Mouse (Mus musculus): ENCODE data around the gene Fam19a2. TPM values are rescaled to one million over a fixed set of nuclear protein-coding genes. Genes with fewer than 3 reads are reported as not detected.

Gene Fam19a2
- polyA plus RNA-seq, 1 experiment from 2014 or later, result 38.4 TPM

- no peak for ATAC-seq (ENCODE audit: low read depth)
- Histone ChIP-seq H3K4me1 (replicated peaks) (peaks cover 10% of the 10 kb centered on the region), H3K4me3 (no peak overlapping the region), H3K9me3 (no peaks in the 10 kb centered on the region), H3K27me3 (no peaks in the 10 kb centered on the region), H3K27ac (replicated peaks) (no peak overlapping the region), H3K4me2 (no peak overlapping the region), H3K36me3 (no peaks in the 10 kb centered on the region), H3K9ac (no peak overlapping the region)
- 71% methylated on average over 9 of the region's 9 CpGs for WGBS
Observed at GRCm38 (mm10) chr10:123682718-123683255, 419.0 kb downstream of the Fam19a2 start.

DNA sequence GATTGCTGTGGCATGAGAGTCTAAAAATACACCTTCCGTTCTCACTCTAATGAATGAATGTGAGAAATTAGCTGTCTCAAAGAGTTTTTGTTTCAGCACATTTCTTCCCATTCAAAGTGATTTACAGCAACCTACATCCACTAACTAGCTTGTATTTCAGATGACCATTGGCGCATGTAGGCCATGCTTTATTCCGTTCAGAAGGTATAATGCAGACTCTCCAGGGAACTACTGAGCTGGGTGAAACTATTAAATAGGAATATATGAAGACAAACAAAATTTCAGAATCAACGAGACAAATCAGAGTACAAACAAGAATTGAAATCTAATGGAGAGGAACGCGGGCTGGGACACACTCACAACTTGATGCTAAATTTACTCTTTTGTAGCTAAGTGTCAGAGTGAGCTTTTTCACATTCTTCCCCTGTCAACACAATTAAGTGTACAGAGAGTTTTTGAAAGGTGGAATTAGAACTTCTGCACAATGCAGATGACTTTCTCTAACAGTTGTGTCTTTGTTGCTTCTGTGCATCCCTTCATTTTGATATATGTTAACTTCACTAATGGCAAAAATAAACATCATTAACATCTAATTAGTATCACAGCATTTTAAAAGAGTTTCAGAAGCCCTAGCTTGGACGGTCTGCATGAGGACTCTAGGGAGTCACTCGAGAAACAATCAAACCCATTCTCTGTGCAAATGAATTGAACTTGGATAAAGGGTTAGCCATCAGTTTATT lies 428.6 kb downstream of the Fam19a2 start:
- WGBS, result 33% methylated on average over 8 of the region's 8 CpGs
- H3K27ac ChIP-seq (replicated peaks), result no peak overlapping the region
- H3K4me3 ChIP-seq, result no peak overlapping the region
- no peaks in the 10 kb centered on the region for H3K4me1 ChIP-seq (replicated peaks)
- no peak overlapping the region for H3K9ac ChIP-seq
- 0 out of 2 replicates have a peak, but pooled peaks have one; percentile 36 for ATAC-seq (ENCODE audit: low read depth)
- H3K36me3 ChIP-seq, result no peaks in the 10 kb centered on the region
- peaks cover 14% of the 10 kb centered on the region for H3K27me3 ChIP-seq
- no peak overlapping the region for H3K4me2 ChIP-seq
- H3K9me3 ChIP-seq, result no peaks in the 10 kb centered on the region

- Histone ChIP-seq H3K4me1 (replicated peaks) (no peaks in the 10 kb centered on the region), H3K36me3 (no peaks in the 10 kb centered on the region), H3K9me3 (no peaks in the 10 kb centered on the region), H3K9ac (no peak overlapping the region), H3K4me2 (no peak overlapping the region), H3K27ac (replicated peaks) (no peak overlapping the region), H3K4me3 (no peak overlapping the region), H3K27me3 (peaks cover 14% of the 10 kb centered on the region)
- WGBS, result 83% methylated on average over 4 of the region's 4 CpGs
- no peak for ATAC-seq (ENCODE audit: low read depth)
Observed at GRCm38 (mm10) chr10:123692926-123693224, 429.1 kb downstream of the Fam19a2 start.

DNA sequence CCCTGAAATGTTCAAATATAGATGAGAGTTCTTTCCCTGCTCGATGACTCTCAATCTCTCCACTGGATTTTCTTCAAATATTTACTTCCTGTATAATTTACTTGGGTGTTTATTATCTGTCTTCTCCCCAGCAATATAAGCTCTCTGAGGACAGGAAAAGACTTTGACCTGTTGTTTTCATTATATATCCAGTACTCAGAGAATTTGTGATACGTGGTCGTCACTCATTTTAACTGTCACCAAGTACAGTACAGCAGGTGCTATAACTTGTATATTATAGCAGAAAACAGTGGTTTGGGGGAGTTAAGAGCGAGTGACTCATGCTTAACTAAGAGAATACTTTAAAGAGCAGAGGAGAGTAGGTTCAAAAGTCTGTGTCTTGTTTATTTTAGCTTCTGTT lies 438.8 kb downstream of the Fam19a2 start:
- Histone ChIP-seq H3K36me3 (no peaks in the 10 kb centered on the region), H3K27ac (replicated peaks) (no peak overlapping the region), H3K9ac (no peak overlapping the region), H3K4me2 (no peak overlapping the region), H3K4me1 (replicated peaks) (no peaks in the 10 kb centered on the region), H3K4me3 (no peak overlapping the region), H3K27me3 (no peaks in the 10 kb centered on the region), H3K9me3 (no peaks in the 10 kb centered on the region)
- ATAC-seq (ENCODE audit: low read depth), result no peak
- 83% methylated on average over 4 of the region's 4 CpGs for WGBS

DNA sequence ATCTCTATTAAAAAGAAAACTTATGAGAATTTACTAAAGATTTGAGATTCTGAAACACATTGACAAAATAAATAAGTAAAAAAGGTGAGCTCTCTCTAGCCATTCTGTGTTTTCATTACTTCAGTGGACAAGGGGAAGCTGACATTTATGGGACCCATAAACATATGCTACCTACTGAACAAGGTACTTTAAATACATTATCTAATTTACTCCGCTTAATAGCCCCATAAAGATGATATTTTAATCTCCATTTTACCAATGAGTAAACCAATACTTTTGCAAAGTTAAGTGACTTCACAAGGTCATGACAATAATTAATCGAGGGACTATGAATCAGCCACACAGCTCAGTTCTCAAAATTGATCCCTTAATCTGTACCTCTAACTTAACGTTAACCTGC lies 443.2 kb downstream of the Fam19a2 start:
- no peak for ATAC-seq (ENCODE audit: low read depth)
- Histone ChIP-seq H3K4me1 (replicated peaks) (no peaks in the 10 kb centered on the region; the same call in 1 of the 2 replicates), H3K36me3 (no peaks in the 10 kb centered on the region), H3K27me3 (no peaks in the 10 kb centered on the region), H3K4me2 (no peak overlapping the region), H3K9me3 (no peaks in the 10 kb centered on the region), H3K4me3 (no peak overlapping the region), H3K27ac (replicated peaks) (no peak overlapping the region), H3K9ac (no peak overlapping the region)
- WGBS, result 81% methylated on average over 3 of the region's 3 CpGs

DNA sequence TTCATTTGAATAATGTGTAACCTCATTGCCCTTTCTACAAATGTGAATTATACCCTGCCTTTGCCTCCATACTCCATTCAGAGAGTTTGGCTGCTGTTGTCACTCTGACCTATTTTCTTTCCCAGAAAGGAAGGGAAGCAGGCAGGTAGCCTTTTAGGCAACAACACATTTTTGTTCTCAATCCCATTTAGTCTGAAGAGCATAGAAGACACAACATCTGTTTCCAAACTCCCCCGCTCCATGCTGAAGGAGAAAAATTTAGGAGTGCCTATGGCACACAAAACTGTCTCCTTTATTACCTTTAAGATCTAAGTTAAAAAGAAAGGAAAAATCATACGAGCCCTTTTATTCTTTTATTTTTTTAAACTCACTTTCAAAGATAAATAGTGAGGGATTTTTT lies 446.9 kb downstream of the Fam19a2 start:
- Histone ChIP-seq H3K4me1 (replicated peaks) (no peaks in the 10 kb centered on the region; the same call in 1 of the 2 replicates), H3K4me2 (no peak overlapping the region), H3K27ac (replicated peaks) (no peak overlapping the region), H3K9ac (no peak overlapping the region), H3K4me3 (no peak overlapping the region), H3K9me3 (no peaks in the 10 kb centered on the region), H3K36me3 (no peaks in the 10 kb centered on the region), H3K27me3 (no peaks in the 10 kb centered on the region)
- ATAC-seq (ENCODE audit: low read depth), result no peak
- WGBS, result 86% methylated on average over 2 of the region's 2 CpGs

GRCm38 (mm10) chr10:123721952-123722460 lies 458.2 kb downstream of the Fam19a2 start:
- H3K4me3 ChIP-seq, result no peak overlapping the region
- H3K27ac ChIP-seq (replicated peaks), result no peak overlapping the region
- no peaks in the 10 kb centered on the region for H3K4me1 ChIP-seq (replicated peaks)
- no peaks in the 10 kb centered on the region for H3K27me3 ChIP-seq
- no peak overlapping the region for H3K9ac ChIP-seq
- no peak for ATAC-seq (ENCODE audit: low read depth)
- no peaks in the 10 kb centered on the region for H3K36me3 ChIP-seq
- WGBS, result 78% methylated on average over 2 of the region's 2 CpGs
- H3K9me3 ChIP-seq, result no peaks in the 10 kb centered on the region
- no peak overlapping the region for H3K4me2 ChIP-seq

DNA sequence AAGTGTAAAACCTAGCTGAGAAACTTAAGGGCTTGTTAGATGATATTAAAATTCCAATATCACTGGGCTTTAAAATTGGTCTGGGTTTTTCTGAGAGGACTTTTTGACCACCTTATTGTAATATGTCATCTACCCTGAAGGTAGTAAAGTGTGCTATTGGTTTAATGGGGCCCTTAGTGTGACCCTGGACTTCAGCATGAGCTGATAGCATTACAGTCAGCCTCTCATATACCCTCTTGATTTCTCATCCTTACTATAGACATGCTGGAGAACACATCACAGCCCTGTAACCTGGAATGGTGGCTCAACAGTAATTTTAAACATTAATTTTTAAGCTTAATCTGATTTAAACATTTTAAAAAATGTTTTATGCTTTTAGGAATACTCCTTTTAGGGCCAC lies 459.8 kb downstream of the Fam19a2 start:
- H3K27me3 ChIP-seq, result no peaks in the 10 kb centered on the region
- H3K9ac ChIP-seq, result no peak overlapping the region
- no peak overlapping the region for H3K27ac ChIP-seq (replicated peaks)
- H3K36me3 ChIP-seq, result no peaks in the 10 kb centered on the region
- H3K4me1 ChIP-seq (replicated peaks), result no peaks in the 10 kb centered on the region
- H3K4me3 ChIP-seq, result no peak overlapping the region
- no peak overlapping the region for H3K4me2 ChIP-seq
- no peak for ATAC-seq (ENCODE audit: low read depth)
- H3K9me3 ChIP-seq, result no peaks in the 10 kb centered on the region

DNA sequence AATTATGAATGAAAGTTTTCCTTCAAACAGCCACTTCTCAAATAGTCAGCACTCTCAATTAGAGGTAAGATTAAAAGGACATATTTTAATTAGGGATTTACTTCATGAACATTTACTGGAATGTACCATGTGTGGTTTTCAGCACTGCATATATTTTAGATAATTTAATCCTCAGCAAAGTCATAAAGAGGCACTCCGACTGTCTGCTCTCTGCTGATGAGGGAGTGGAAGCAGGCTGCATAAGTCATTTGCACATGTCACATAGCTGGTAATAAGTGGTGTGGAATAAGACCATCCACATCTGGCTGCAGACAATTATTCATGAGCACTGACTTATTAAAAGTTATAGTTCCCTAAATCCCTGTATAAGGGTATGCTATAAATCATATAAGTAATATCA lies 484.5 kb downstream of the Fam19a2 start:
- peaks cover 14% of the 10 kb centered on the region; the same call in 1 of the 2 replicates for H3K4me1 ChIP-seq (replicated peaks)
- H3K27me3 ChIP-seq, result no peaks in the 10 kb centered on the region
- no peak overlapping the region for H3K27ac ChIP-seq (replicated peaks)
- no peak overlapping the region for H3K9ac ChIP-seq
- no peak overlapping the region for H3K4me2 ChIP-seq
- no peaks in the 10 kb centered on the region for H3K9me3 ChIP-seq
- H3K4me3 ChIP-seq, result no peak overlapping the region
- H3K36me3 ChIP-seq, result no peaks in the 10 kb centered on the region
- ATAC-seq (ENCODE audit: low read depth), result no peak
- WGBS, result 53% methylated on average over 1 of the region's 1 CpGs

GRCm38 (mm10) chr10:123751676-123752280 lies 488.0 kb downstream of the Fam19a2 start:
- H3K36me3 ChIP-seq, result no peaks in the 10 kb centered on the region
- WGBS, result 40% methylated on average over 6 of the region's 6 CpGs
- ATAC-seq (ENCODE audit: low read depth), result no peak
- no peaks in the 10 kb centered on the region for H3K27me3 ChIP-seq
- no peaks in the 10 kb centered on the region for H3K9me3 ChIP-seq
- H3K4me3 ChIP-seq, result no peak overlapping the region
- H3K27ac ChIP-seq (replicated peaks), result no peak overlapping the region
- peaks cover 14% of the 10 kb centered on the region; the same call in 1 of the 2 replicates for H3K4me1 ChIP-seq (replicated peaks)
- H3K9ac ChIP-seq, result no peak overlapping the region
- no peak overlapping the region for H3K4me2 ChIP-seq

GRCm38 (mm10) chr10:123752755-123753154 lies 489.0 kb downstream of the Fam19a2 start:
- Histone ChIP-seq H3K4me3 (no peak overlapping the region), H3K27me3 (no peaks in the 10 kb centered on the region), H3K4me1 (replicated peaks) (peaks cover 14% of the 10 kb centered on the region; the same call in 1 of the 2 replicates), H3K9me3 (no peaks in the 10 kb centered on the region), H3K36me3 (no peaks in the 10 kb centered on the region), H3K27ac (replicated peaks) (no peak overlapping the region), H3K4me2 (no peak overlapping the region), H3K9ac (no peak overlapping the region)
- 75% methylated on average over 3 of the region's 3 CpGs for WGBS
- ATAC-seq (ENCODE audit: low read depth), result no peak

DNA sequence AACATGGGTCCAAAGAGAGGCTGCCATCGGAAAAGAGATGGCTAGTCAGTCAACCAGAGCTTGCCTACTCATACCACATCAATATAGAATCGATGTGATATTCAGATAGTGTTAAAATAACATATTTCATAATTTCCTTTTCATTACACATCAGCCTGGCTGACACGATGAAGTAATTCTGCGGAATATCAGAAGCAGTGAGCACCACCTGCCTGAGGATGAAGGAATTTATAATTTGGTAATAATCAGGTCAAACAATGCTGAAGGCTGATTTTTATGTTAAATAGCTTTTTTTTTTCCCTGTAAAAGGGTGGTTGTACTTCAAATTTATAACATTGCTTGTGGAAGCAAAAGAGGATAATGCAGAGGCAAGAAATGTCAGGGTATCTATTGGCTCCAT lies 490.2 kb downstream of the Fam19a2 start:
- Histone ChIP-seq H3K36me3 (no peaks in the 10 kb centered on the region), H3K9ac (no peak overlapping the region), H3K27me3 (no peaks in the 10 kb centered on the region), H3K27ac (replicated peaks) (no peak overlapping the region), H3K4me1 (replicated peaks) (peaks cover 14% of the 10 kb centered on the region; the same call in 1 of the 2 replicates), H3K4me2 (no peak overlapping the region), H3K9me3 (no peaks in the 10 kb centered on the region), H3K4me3 (no peak overlapping the region)
- no peak for ATAC-seq (ENCODE audit: low read depth)
- WGBS, result 84% methylated on average over 4 of the region's 4 CpGs

All from neural tube, embryonic 13.5 days (tissue).